Mouse (Mus musculus) kidney, embryonic 14.5 days (tissue): ENCODE data around the gene Bbx. TPM values are rescaled to one million over a fixed set of nuclear protein-coding genes. Genes with fewer than 3 reads are reported as not detected.

Experiments
- ATAC-seq: fragments of 200-750 bp; cut with Nextera tagmentation; 2 replicates; pipeline ENCODE4 v1.8.0; 2017; ENCODE audit warnings: moderate number of reproducible peaks, mild to moderate bottlenecking, moderate TSS enrichment, moderate library complexity; ENCODE audit not compliant: low FRiP score, low TSS enrichment
- H3K27ac ChIP-seq: fragments of 300-500 bp; sonication (generic); 2 replicates; pipeline ENCODE4 v1.5.1; 2014; ENCODE audit warnings: low read depth, mild to moderate bottlenecking, low read length, moderate library complexity, mixed read lengths
- H3K27me3 ChIP-seq: fragments of 300-500 bp; sonication (generic); 2 replicates; pipeline ENCODE4 v1.6.1; 2014; ENCODE audit warnings: mild to moderate bottlenecking, low read length; ENCODE audit not compliant: control insufficient read depth, insufficient read depth
- H3K36me3 ChIP-seq: fragments of 300-500 bp; sonication (generic); 2 replicates; pipeline ENCODE4 v1.6.1; 2014; ENCODE audit warnings: low read length, mixed read lengths; ENCODE audit not compliant: control insufficient read depth, insufficient read depth
- H3K4me1 ChIP-seq: fragments of 300-500 bp; sonication (generic); 2 replicates; pipeline ENCODE4 v1.6.1; 2014; ENCODE audit warnings: low read length, mixed read lengths; ENCODE audit not compliant: control insufficient read depth, insufficient read depth
- H3K4me2 ChIP-seq: fragments of 300-500 bp; sonication (generic); replicated peaks from 2 replicates; pipeline ENCODE4 v1.6.1; 2014; ENCODE audit warnings: low read depth, mild to moderate bottlenecking, low read length
- H3K4me3 ChIP-seq: fragments of 300-500 bp; sonication (generic); 2 replicates; pipeline ENCODE4 v1.5.1; 2014; ENCODE audit warnings: mild to moderate bottlenecking, low read length
- H3K9ac ChIP-seq: fragments of 300-500 bp; sonication (generic); 2 replicates; pipeline ENCODE4 v1.6.1; 2014; ENCODE audit warnings: low read depth, mild to moderate bottlenecking, low read length, moderate library complexity
- H3K9me3 ChIP-seq: fragments of 300-500 bp; sonication (generic); 2 replicates; pipeline ENCODE4 v1.6.1; 2016; ENCODE audit warnings: low read length; ENCODE audit not compliant: control insufficient read depth
- WGBS: fragments of 180-500 bp; shearing (Covaris S2); extraction: QIAGEN DNeasy Blood & Tissue Kit; methylation state at CpG from one replicate; pipeline ENCODE4 v1.1.7; 2014; 5-methylcytosine and 5-hydroxymethylcytosine counted together
- polyA plus RNA-seq: library from polyadenylated mRNA; unstranded; fragments of >200 nt; fragmentation: Nextera tagmentation; extraction: Ambion mirVana; gene quantifications from 2 replicates; pipeline ENCODE4 v1.2.1, GENCODE M21; 2014

Gene Bbx
- polyA plus RNA-seq, 1 experiment from 2014 or later: 64.9 TPM

DNA sequence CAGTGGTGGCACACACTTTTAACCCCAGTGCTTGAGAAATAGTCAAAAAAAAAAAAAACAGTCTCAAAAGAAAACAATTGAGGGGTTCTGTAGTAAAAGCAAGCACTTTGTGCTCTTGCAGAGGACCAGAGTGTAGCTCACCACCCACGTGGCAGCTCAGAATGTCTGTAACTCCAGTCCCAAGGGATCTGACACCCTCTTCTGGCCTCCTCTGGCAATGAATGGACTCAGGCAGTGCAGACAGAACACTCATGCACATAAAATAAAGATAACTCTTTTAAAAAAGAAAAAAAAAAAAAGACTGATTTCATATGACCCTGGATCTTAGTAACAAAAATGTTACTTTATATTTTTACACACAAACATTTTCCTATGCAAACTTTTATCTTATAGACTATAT, 12.1 kb downstream of the Bbx start:
- no peaks in the 10 kb centered on the region for H3K4me1 ChIP-seq
- H3K36me3 ChIP-seq: peaks cover 6% of the 10 kb centered on the region
- no peak overlapping the region for H3K4me2 ChIP-seq
- H3K9ac ChIP-seq: no peak overlapping the region
- no peak for ATAC-seq
- H3K27ac ChIP-seq: no peak overlapping the region
- 14% methylated on average over 1 of the region's 1 CpGs for WGBS
- no peak overlapping the region for H3K4me3 ChIP-seq
- no peaks in the 10 kb centered on the region for H3K27me3 ChIP-seq
- H3K9me3 ChIP-seq: no peaks in the 10 kb centered on the region

DNA sequence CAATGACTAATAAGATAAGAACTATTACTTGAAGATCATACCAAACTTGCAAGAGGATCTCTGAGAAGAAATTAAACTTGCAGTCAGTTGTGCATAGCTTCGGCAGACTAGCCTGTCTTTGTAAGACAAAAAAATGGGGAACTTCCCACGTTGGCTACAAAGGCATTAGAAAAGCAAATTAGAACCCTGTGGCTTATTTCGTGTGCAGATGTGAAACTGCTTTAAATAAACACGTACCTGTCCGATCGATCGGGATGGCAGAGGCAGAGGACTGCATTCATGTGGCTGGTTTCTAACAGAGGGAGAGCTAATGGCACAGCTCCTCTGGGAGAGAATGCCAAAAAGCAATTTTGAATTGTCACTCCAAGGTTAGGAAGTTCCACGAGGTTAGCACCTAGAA, 16.8 kb downstream of the Bbx start:
- Histone ChIP-seq H3K4me2 (no peak overlapping the region), H3K36me3 (peaks cover 12% of the 10 kb centered on the region), H3K9ac (no peak overlapping the region), H3K27ac (no peak overlapping the region), H3K27me3 (no peaks in the 10 kb centered on the region), H3K4me1 (no peaks in the 10 kb centered on the region), H3K9me3 (no peaks in the 10 kb centered on the region), H3K4me3 (no peak overlapping the region)
- WGBS: 83% methylated on average over 8 of the region's 8 CpGs
- ATAC-seq: no peak

DNA sequence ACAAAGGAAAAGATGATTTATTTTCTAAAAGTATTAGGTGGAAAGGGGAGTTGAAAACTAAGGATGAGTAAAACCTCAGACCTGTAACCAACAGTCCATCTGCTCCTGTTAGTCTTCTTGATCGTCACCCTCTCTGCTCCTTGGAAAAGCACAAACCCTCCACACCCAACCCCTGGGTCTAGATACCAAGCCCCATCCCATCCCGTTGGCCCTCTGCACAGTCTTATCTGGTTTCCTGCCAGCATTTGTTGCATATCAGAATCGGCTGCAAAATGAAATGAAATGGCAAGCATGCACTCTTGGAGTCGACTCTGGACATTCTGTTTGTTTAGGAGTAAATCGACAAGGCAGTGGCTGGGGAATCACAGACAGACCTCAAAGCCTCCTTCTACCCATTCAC, 29.3 kb downstream of the Bbx start:
- Histone ChIP-seq H3K36me3 (no peaks in the 10 kb centered on the region; the same call in 1 of the 2 replicates), H3K4me2 (no peak overlapping the region), H3K4me3 (no peak overlapping the region), H3K27ac (no peak overlapping the region), H3K27me3 (no peaks in the 10 kb centered on the region), H3K4me1 (no peaks in the 10 kb centered on the region), H3K9me3 (no peaks in the 10 kb centered on the region), H3K9ac (no peak overlapping the region)
- 76% methylated on average over 5 of the region's 5 CpGs for WGBS
- ATAC-seq: no peak

- no peak for ATAC-seq
- Histone ChIP-seq H3K4me1 (no peaks in the 10 kb centered on the region), H3K4me2 (no peak overlapping the region), H3K27ac (no peak overlapping the region), H3K9me3 (no peaks in the 10 kb centered on the region), H3K9ac (no peak overlapping the region), H3K4me3 (no peak overlapping the region), H3K36me3 (no peaks in the 10 kb centered on the region; the same call in 1 of the 2 replicates), H3K27me3 (no peaks in the 10 kb centered on the region)
- 82% methylated on average over 6 of the region's 6 CpGs for WGBS
Observed at GRCm38 (mm10) chr16:50399775-50400174, 32.4 kb downstream of the Bbx start.

DNA sequence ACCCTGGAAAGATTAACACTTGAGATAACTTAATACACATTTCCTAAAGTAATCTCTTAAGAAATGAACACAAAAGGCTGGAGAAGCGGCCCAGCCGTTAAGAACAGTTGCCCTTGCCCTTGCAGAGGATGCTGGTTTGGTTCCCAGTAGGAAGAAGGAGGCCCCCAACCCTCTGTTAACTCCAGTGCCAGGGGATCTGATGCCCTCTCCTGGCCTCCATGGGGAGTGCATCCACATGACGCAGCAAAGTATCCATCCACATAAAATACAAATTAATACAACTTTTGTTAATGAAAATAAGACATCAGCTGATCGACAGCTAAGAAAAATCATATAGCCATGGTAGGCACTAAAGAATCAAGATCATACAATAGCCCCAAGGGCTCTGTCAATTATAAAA, 33.6 kb downstream of the Bbx start:
- Histone ChIP-seq H3K4me3 (no peak overlapping the region), H3K27me3 (no peaks in the 10 kb centered on the region), H3K9me3 (no peaks in the 10 kb centered on the region), H3K36me3 (no peaks in the 10 kb centered on the region; the same call in 1 of the 2 replicates), H3K27ac (no peak overlapping the region), H3K4me1 (no peaks in the 10 kb centered on the region), H3K9ac (no peak overlapping the region), H3K4me2 (no peak overlapping the region)
- no peak for ATAC-seq
- WGBS: 83% methylated on average over 4 of the region's 4 CpGs

DNA sequence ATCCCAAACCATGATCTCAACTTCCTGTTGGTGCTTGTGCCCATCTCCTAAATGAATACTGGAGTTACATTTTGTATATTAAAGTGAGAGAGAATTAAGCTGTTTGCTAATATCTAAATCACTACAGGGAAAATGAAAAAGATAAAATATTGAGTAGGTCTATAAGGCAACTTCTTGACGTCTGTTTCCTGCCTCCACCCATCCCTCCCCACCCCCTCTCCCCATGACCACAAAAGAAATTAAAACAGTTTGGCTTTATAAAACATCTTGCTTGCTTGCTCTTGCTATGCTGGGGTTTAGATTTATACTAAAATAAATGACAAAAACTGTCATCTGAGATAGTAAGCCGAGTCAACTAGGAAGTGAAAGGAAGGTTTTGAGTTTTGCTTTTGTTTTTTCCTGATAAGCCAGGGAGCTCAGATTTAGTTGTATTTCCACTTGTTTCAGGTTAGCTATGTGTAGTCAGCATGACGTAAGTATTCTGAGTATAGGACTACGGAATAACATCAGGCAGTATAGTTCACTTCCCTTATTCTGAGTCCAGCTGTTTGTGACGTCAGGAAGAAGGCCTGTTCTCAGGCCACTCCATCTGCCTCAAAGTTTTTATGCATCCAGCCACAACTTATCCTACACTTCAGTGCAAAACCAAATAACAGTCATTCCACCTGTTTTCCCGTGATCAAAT, 36.1 kb downstream of the Bbx start:
- Histone ChIP-seq H3K4me2 (no peak overlapping the region), H3K9me3 (no peaks in the 10 kb centered on the region), H3K27ac (no peak overlapping the region), H3K36me3 (no peaks in the 10 kb centered on the region; the same call in 1 of the 2 replicates), H3K9ac (no peak overlapping the region), H3K27me3 (no peaks in the 10 kb centered on the region), H3K4me3 (no peak overlapping the region), H3K4me1 (no peaks in the 10 kb centered on the region)
- no peak for ATAC-seq
- WGBS: 80% methylated on average over 6 of the region's 6 CpGs

- Histone ChIP-seq H3K9me3 (no peaks in the 10 kb centered on the region), H3K4me1 (no peaks in the 10 kb centered on the region), H3K36me3 (no peaks in the 10 kb centered on the region), H3K27ac (no peak overlapping the region), H3K4me2 (no peak overlapping the region), H3K9ac (no peak overlapping the region), H3K27me3 (no peaks in the 10 kb centered on the region), H3K4me3 (no peak overlapping the region)
- WGBS: 83% methylated on average over 3 of the region's 3 CpGs
- ATAC-seq: no peak
Observed at GRCm38 (mm10) chr16:50388499-50388898, 43.7 kb downstream of the Bbx start.

GRCm38 (mm10) chr16:50383541-50383940, 48.6 kb downstream of the Bbx start:
- peaks cover 10% of the 10 kb centered on the region; the same call in 1 of the 2 replicates for H3K4me1 ChIP-seq
- 77% methylated on average over 8 of the region's 8 CpGs for WGBS
- no peaks in the 10 kb centered on the region for H3K36me3 ChIP-seq
- H3K4me3 ChIP-seq: no peak overlapping the region
- no peaks in the 10 kb centered on the region for H3K27me3 ChIP-seq
- ATAC-seq: no peak
- no peak overlapping the region for H3K9ac ChIP-seq
- H3K9me3 ChIP-seq: no peaks in the 10 kb centered on the region
- no peak overlapping the region for H3K27ac ChIP-seq
- no peak overlapping the region for H3K4me2 ChIP-seq

- no peak overlapping the region for H3K9ac ChIP-seq
- H3K27me3 ChIP-seq: no peaks in the 10 kb centered on the region
- no peak overlapping the region for H3K27ac ChIP-seq
- peaks cover 10% of the 10 kb centered on the region; the same call in 1 of the 2 replicates for H3K4me1 ChIP-seq
- H3K36me3 ChIP-seq: no peaks in the 10 kb centered on the region
- H3K9me3 ChIP-seq: no peaks in the 10 kb centered on the region
- peak overlapping the region; percentile 30 for H3K4me2 ChIP-seq
- 44% methylated on average over 7 of the region's 7 CpGs for WGBS
- H3K4me3 ChIP-seq: no peak overlapping the region
- ATAC-seq: peak; percentile 56; the same call in 1 of the 2 replicates
Observed at GRCm38 (mm10) chr16:50381351-50381746, 50.8 kb downstream of the Bbx start.
